Mouse (Mus musculus): ENCODE data around the gene Rims3. TPM values are rescaled to one million over a fixed set of nuclear protein-coding genes. Genes with fewer than 3 reads are reported as not detected.

Gene Rims3
- polyA plus RNA-seq, 1 experiment from 2014 or later: 1.6 TPM

DNA sequence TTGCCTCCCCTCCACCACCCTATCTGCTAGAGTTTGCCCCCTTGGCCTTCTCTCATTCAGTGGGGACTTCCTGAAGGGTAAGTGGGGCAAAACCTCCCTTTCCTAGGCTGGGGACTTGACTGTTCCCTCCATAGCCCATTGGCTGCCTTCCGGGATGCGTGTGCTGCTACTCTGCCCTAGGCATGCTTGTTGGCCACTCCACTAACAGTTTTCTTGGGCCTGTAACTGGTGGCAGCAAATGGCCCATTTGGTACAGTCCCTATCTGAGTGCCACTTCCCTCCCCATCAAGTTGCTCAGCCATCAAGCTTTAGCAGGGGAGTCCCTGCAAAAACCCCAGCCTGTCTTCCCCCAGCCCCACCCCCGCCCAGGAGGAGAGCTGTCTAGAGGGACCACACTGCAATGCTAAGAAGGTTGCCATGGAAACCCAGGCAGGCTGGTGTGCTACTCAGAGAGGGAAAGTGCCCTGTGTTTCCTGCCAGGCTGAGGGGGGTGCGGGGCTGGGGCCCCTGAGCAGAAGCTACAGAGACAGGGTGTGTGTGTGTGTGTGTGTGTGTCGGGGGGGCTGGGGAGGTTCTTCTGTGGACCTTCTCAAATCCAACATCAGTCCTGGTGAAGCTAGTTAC is 27.5 kb downstream of the Rims3 start:
- no peak for ATAC-seq (replicated peaks; ENCODE audit: insufficient number of reproducible peaks, low FRiP score, low TSS enrichment)
- 50% methylated on average over 5 of the region's 5 CpGs for WGBS (ENCODE audit: insufficient replicate concordance)

GRCm38 (mm10) chr4:120885208-120886120 is 30.8 kb downstream of the Rims3 start:
- Histone ChIP-seq H3K9ac (ENCODE audit: low read depth, low read length) (no peak overlapping the region), H3K4me1 (ENCODE audit: control insufficient read depth, insufficient read depth, low read length) (peaks cover 15% of the 10 kb centered on the region), H3K27ac (ENCODE audit: low read depth, low read length) (no peak overlapping the region), H3K9me3 (replicated peaks; ENCODE audit: control insufficient read depth, low read length) (no peaks in the 10 kb centered on the region), H3K4me3 (ENCODE audit: low read depth, low read length) (no peak overlapping the region), H3K4me2 (peak overlapping the region; percentile 46), H3K36me3 (ENCODE audit: control insufficient read depth, insufficient read depth, low read length) (no peaks in the 10 kb centered on the region), H3K27me3 (ENCODE audit: control insufficient read depth, insufficient read depth, low read length) (no peaks in the 10 kb centered on the region)
- 21% methylated on average over 13 of the region's 13 CpGs for WGBS (ENCODE audit: insufficient replicate concordance)
- no peak for ATAC-seq (replicated peaks; ENCODE audit: insufficient number of reproducible peaks, low FRiP score, low TSS enrichment)

More for the DNA sequence above, 27.5 kb downstream of the Rims3 start:
- Histone ChIP-seq H3K4me3 (ENCODE audit: low read depth, low read length) (no peak overlapping the region), H3K36me3 (ENCODE audit: control insufficient read depth, insufficient read depth, low read length) (no peaks in the 10 kb centered on the region), H3K4me2 (no peak overlapping the region), H3K9ac (ENCODE audit: low read depth, low read length) (no peak overlapping the region), H3K27ac (ENCODE audit: low read depth, low read length) (no peak overlapping the region), H3K4me1 (ENCODE audit: control insufficient read depth, insufficient read depth, low read length) (peaks cover 15% of the 10 kb centered on the region), H3K27me3 (ENCODE audit: control insufficient read depth, insufficient read depth, low read length) (no peaks in the 10 kb centered on the region), H3K9me3 (replicated peaks; ENCODE audit: control insufficient read depth, low read length) (no peaks in the 10 kb centered on the region)

GRCm38 (mm10) chr4:120886131-120886530 is 31.5 kb downstream of the Rims3 start:
- no peak overlapping the region for H3K4me3 ChIP-seq (ENCODE audit: low read depth, low read length)
- peak overlapping the region; percentile 46; the same call in 1 of the 2 replicates for H3K4me2 ChIP-seq
- peak overlapping the region; percentile 17; the same call in 1 of the 2 replicates for H3K27ac ChIP-seq (ENCODE audit: low read depth, low read length)
- ATAC-seq (replicated peaks; ENCODE audit: insufficient number of reproducible peaks, low FRiP score, low TSS enrichment): no peak
- H3K4me1 ChIP-seq (ENCODE audit: control insufficient read depth, insufficient read depth, low read length): peaks cover 15% of the 10 kb centered on the region
- H3K9ac ChIP-seq (ENCODE audit: low read depth, low read length): no peak overlapping the region
- H3K27me3 ChIP-seq (ENCODE audit: control insufficient read depth, insufficient read depth, low read length): no peaks in the 10 kb centered on the region
- no peaks in the 10 kb centered on the region for H3K36me3 ChIP-seq (ENCODE audit: control insufficient read depth, insufficient read depth, low read length)
- WGBS (ENCODE audit: insufficient replicate concordance): 16% methylated on average over 4 of the region's 4 CpGs
- no peaks in the 10 kb centered on the region for H3K9me3 ChIP-seq (replicated peaks; ENCODE audit: control insufficient read depth, low read length)

DNA sequence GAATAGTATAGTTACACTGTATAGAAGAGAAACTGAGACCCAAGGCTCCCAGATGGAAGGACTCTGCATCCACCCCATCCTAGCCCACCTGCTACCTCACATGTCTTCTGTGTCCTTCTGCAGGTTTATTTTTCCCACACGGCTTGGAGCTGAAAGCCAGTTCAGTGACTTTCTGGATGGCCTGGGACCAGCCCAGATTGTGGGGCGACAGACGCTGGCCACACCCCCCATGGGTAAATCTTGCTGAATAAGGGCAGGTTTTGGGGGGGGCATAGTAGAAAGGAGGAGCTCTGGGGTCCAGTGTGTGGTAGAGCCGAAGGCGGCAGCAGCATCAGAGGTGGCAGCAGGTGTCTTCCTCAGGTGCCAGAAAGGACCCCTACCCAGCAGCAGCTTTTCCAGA is 32.2 kb downstream of the Rims3 start:
- Histone ChIP-seq H3K4me2 (no peak overlapping the region), H3K9me3 (replicated peaks; ENCODE audit: control insufficient read depth, low read length) (no peaks in the 10 kb centered on the region), H3K9ac (ENCODE audit: low read depth, low read length) (no peak overlapping the region), H3K36me3 (ENCODE audit: control insufficient read depth, insufficient read depth, low read length) (no peaks in the 10 kb centered on the region), H3K4me1 (ENCODE audit: control insufficient read depth, insufficient read depth, low read length) (peaks cover 15% of the 10 kb centered on the region), H3K4me3 (ENCODE audit: low read depth, low read length) (no peak overlapping the region), H3K27ac (ENCODE audit: low read depth, low read length) (no peak overlapping the region), H3K27me3 (ENCODE audit: control insufficient read depth, insufficient read depth, low read length) (no peaks in the 10 kb centered on the region)
- no peak for ATAC-seq (replicated peaks; ENCODE audit: insufficient number of reproducible peaks, low FRiP score, low TSS enrichment)
- WGBS (ENCODE audit: insufficient replicate concordance): 71% methylated on average over 5 of the region's 5 CpGs

- Histone ChIP-seq H3K9ac (ENCODE audit: low read depth, low read length) (no peak overlapping the region), H3K4me1 (ENCODE audit: control insufficient read depth, insufficient read depth, low read length) (peaks cover 15% of the 10 kb centered on the region), H3K27me3 (ENCODE audit: control insufficient read depth, insufficient read depth, low read length) (no peaks in the 10 kb centered on the region), H3K27ac (ENCODE audit: low read depth, low read length) (no peak overlapping the region), H3K4me3 (ENCODE audit: low read depth, low read length) (no peak overlapping the region), H3K4me2 (no peak overlapping the region), H3K9me3 (replicated peaks; ENCODE audit: control insufficient read depth, low read length) (no peaks in the 10 kb centered on the region), H3K36me3 (ENCODE audit: control insufficient read depth, insufficient read depth, low read length) (no peaks in the 10 kb centered on the region)
- ATAC-seq (replicated peaks; ENCODE audit: insufficient number of reproducible peaks, low FRiP score, low TSS enrichment): no peak
- 25% methylated on average over 8 of the region's 8 CpGs for WGBS (ENCODE audit: insufficient replicate concordance)
Measured at GRCm38 (mm10) chr4:120887381-120888112, 32.9 kb downstream of the Rims3 start.

- Histone ChIP-seq H3K9me3 (replicated peaks; ENCODE audit: control insufficient read depth, low read length) (no peaks in the 10 kb centered on the region), H3K27me3 (ENCODE audit: control insufficient read depth, insufficient read depth, low read length) (peaks cover 2% of the 10 kb centered on the region; the same call in 1 of the 2 replicates), H3K4me1 (ENCODE audit: control insufficient read depth, insufficient read depth, low read length) (peaks cover 15% of the 10 kb centered on the region), H3K4me3 (ENCODE audit: low read depth, low read length) (no peak overlapping the region), H3K4me2 (no peak overlapping the region), H3K9ac (ENCODE audit: low read depth, low read length) (no peak overlapping the region), H3K36me3 (ENCODE audit: control insufficient read depth, insufficient read depth, low read length) (no peaks in the 10 kb centered on the region), H3K27ac (ENCODE audit: low read depth, low read length) (no peak overlapping the region)
- WGBS (ENCODE audit: insufficient replicate concordance): 64% methylated on average over 8 of the region's 8 CpGs
- no peak for ATAC-seq (replicated peaks; ENCODE audit: insufficient number of reproducible peaks, low FRiP score, low TSS enrichment)
Measured at GRCm38 (mm10) chr4:120888884-120889283, 34.3 kb downstream of the Rims3 start.

DNA sequence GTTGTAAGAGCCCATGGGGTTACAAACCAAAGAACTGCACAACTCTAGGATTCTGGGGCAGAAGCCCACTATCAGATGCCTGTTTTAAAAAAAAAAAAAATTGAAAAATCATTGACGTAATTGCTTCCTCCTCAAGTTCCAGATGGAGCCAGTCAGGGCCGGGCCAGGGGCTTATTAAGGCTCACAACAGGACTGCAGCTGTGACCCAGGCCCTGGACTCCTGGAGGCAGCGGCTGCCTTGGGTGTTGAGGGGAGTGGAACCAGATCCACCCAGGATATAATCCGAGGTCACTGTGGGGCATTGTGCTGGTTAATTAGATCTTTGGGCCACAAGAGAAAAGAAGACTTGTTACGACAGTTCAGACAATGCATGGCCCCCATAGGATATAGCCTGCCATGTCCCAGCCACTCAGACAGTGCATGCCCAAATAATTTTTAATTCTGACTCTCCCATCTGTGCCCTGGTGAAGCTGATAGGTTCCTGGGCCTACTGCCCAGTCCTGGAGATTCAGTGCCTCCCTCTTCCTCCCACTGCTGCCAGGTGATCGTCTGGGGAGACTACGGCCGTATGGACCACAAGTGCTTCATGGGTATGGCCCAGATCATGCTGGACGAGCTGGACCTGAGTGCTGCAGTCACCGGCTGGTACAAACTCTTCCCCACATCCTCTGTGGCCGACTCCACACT is 36.3 kb downstream of the Rims3 start:
- Histone ChIP-seq H3K4me1 (ENCODE audit: control insufficient read depth, insufficient read depth, low read length) (peaks cover 5% of the 10 kb centered on the region), H3K4me3 (ENCODE audit: low read depth, low read length) (no peak overlapping the region)

DNA sequence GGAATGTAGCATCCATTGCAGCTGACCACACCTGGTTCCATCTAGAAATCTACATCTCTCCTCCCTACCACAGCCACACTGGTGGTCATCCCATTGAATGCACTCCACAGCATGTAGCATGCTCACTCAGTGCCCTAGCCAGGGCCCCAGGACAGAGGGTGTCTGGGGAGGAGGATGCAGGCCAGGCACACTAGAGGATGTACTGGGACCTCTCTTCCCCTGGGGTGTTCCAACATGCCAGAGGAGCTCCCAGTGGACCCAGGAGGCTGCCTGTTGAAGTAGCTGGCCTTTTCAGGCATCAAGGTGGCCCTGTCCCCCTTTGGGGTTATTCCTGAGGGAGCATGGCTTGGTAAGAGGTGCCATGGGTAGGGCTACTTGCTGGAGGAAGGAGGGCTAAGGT is 37.3 kb downstream of the Rims3 start:
- H3K4me3 ChIP-seq (ENCODE audit: low read depth, low read length): no peak overlapping the region
- ATAC-seq (replicated peaks; ENCODE audit: insufficient number of reproducible peaks, low FRiP score, low TSS enrichment): no peak
- no peaks in the 10 kb centered on the region for H3K36me3 ChIP-seq (ENCODE audit: control insufficient read depth, insufficient read depth, low read length)

More for the DNA sequence above, 36.3 kb downstream of the Rims3 start:
- Histone ChIP-seq H3K27ac (ENCODE audit: low read depth, low read length) (no peak overlapping the region), H3K9ac (ENCODE audit: low read depth, low read length) (no peak overlapping the region), H3K36me3 (ENCODE audit: control insufficient read depth, insufficient read depth, low read length) (no peaks in the 10 kb centered on the region), H3K4me2 (no peak overlapping the region), H3K9me3 (replicated peaks; ENCODE audit: control insufficient read depth, low read length) (no peaks in the 10 kb centered on the region), H3K27me3 (ENCODE audit: control insufficient read depth, insufficient read depth, low read length) (peaks cover 5% of the 10 kb centered on the region; the same call in 1 of the 2 replicates)
- ATAC-seq (replicated peaks; ENCODE audit: insufficient number of reproducible peaks, low FRiP score, low TSS enrichment): no peak
- WGBS (ENCODE audit: insufficient replicate concordance): 77% methylated on average over 11 of the region's 11 CpGs

More for the DNA sequence above, 37.3 kb downstream of the Rims3 start:
- Histone ChIP-seq H3K9me3 (replicated peaks; ENCODE audit: control insufficient read depth, low read length) (no peaks in the 10 kb centered on the region), H3K4me1 (ENCODE audit: control insufficient read depth, insufficient read depth, low read length) (no peaks in the 10 kb centered on the region), H3K27ac (ENCODE audit: low read depth, low read length) (no peak overlapping the region), H3K9ac (ENCODE audit: low read depth, low read length) (no peak overlapping the region), H3K27me3 (ENCODE audit: control insufficient read depth, insufficient read depth, low read length) (peaks cover 5% of the 10 kb centered on the region; the same call in 1 of the 2 replicates), H3K4me2 (no peak overlapping the region)
